Mouse (Mus musculus) R1 (cell line): ENCODE measurements around the gene Dnajb5.
"Not testable (repeated sequence)": the region's sequence is repeated elsewhere in the genome, so short reads cannot be mapped to it uniquely, and the experiment has no call there.

Source experiments
- DNase-seq: peaks from one replicate; pipeline ENCODE4 v3.0.0-alpha.2; 2018; ENCODE audit warnings: low read depth, low spot score

The Dnajb5 gene

DNA sequence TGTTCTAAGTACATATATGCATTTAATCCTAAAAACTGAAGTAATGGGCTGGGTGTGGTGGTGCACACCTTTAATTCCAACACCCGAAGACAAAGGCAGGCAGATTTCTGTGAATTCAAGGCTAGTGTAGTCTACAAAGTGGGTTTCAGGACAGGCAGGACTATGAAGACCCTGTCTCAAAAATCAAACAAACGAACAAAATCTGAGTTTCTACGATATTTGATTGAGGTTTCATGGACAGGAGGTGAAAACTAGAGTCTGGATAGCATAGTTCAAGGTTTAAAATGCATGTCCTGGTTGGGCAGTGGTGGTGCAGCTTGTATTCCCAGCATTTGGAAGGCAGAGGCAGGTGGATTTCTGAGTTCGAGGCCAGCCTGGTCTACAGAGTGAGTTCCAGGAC lies 19.7 kb downstream of the Dnajb5 start, which contains the start of gene 1700022I11Rik:
Gene 1700022I11Rik, plus strand, starts transcription at position 301 of the 400 bp plus-strand sequence.
- DNase-seq: no peak

GRCm38 (mm10) chr4:42972952-42973351 lies 23.3 kb downstream of the Dnajb5 start:
- DNase-seq: no peak

DNA sequence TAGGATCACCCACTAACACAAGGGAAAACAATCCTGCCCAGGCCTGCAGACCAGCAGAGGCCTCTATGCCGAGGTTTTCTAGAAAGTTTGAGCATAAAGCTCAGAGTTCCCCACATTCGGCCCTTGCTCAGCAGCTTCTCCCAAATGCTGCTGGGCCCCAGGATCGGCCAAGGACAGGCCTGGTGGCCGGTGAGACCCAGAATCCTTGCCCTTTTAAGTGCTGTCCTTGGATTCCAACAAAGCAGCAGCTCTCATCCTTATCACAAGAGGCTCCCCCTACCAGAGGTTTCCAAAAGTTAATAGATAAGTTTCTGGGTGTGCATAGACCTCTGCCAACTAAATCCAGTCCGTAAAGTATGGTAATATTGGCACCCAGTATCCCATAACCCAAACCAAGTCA lies 24.3 kb downstream of the Dnajb5 start:
- no peak for DNase-seq

DNA sequence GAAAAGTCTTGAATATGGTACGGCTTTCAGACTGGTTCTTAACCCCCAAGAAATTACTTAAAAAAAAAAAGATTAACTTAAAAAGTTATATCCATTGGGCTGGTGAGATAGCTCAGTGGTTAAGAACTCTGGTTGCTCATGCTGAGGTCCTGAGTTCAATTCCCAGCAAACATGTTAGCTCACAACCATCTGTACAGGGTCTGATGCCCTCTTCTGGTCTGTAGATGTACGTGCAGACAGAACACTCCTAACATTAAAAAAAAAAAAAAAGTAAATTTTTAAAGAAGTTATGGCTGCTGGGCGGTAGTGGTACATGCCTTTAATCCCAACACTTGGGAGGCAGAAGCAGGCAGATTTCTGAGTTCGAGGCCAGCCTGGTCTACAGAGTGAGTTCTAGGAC lies 28.4 kb downstream of the Dnajb5 start:
- peak; percentile 64 for DNase-seq

- not testable (repeated sequence) for DNase-seq
Observed at GRCm38 (mm10) chr4:42980467-42980866, 30.9 kb downstream of the Dnajb5 start.

- no peak for DNase-seq
Observed at GRCm38 (mm10) chr4:42988296-42988695, 38.7 kb downstream of the Dnajb5 start.

DNA sequence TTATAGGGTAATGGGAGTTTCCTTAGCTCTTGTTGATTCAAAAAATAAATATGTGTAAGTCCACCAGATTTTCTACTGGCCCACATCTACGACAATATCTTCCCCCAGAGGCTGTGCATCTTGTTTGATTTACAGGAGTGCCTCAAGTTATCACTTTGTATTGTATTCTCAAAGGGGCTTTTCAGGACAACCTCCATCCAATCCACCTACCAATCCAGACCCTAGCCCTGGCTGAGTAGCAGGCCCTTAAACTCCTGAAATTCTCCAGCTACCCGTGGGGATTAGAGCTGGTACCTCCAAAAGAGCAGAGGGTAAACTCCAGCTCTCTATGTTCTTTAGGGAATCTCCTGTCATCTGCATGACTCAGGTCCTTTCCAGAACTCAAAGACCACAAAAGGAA lies 48.4 kb downstream of the Dnajb5 start:
- no peak for DNase-seq

- peak; percentile 90 for DNase-seq
Observed at GRCm38 (mm10) chr4:42999451-43000140, 50.0 kb downstream of the Dnajb5 start.

DNA sequence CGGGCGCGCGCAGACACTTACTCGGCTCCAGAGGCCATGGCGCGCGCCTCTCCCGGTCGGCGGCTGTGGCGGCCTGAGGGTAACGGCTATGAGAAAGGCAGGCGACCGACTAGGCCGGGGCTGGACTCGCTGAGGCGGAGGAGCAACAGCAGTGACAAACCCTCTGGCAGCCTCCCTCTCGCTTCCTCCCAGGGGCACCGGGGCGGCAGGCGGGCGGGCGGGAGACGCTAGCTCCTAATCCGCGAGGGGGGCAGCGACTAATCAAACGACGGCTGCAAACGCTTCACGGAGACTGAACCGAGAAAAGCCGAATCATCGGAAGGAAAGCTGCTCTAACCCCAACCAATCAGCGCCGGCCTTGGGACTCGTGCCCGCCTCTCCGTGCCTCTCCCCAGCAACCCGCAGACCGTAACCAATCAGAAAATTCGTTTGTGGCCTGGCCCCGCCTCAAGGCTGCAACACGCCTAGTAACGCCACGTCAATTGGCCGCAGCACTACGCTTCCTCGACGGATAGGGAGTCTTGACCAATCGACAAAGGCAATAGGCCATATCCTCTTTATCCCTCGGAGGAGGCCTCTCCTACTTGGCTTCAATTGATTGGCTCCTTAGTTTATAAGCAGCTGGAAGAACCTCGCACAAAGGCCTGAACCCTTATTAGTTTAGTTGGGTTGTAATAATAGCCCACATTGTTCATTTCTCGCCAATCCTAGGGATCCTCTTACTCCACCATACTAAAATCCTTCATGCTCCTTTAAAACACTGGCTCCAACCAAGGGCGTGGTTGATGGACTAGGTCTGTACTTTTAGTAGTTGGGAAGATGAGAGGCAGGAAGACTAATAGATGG lies 50.8 kb downstream of the Dnajb5 start, which contains the start of gene Vcp:
Gene Vcp, minus strand, starts transcription at position 367 of the 846 bp plus-strand sequence.
- peak; percentile 100 for DNase-seq

DNA sequence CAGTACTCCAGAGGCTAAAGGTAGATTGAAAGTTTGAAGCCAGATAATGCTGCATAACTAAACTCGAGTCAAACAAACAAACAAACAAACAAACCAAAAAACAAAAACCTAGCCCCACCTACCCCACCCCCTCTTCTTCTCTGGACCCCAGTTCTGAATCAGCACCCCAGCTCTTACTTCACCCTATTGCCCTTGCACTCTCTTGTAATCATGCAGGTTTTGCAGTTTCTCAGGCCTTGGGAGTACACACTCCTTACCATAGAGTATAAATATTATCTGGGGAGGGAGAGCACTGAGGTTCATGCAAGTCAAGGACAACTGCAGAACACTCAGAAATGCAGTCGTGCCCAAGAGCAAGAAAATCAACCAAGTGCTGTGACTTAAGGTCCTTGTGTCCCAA lies 51.7 kb downstream of the Dnajb5 start:
- DNase-seq: no peak

DNA sequence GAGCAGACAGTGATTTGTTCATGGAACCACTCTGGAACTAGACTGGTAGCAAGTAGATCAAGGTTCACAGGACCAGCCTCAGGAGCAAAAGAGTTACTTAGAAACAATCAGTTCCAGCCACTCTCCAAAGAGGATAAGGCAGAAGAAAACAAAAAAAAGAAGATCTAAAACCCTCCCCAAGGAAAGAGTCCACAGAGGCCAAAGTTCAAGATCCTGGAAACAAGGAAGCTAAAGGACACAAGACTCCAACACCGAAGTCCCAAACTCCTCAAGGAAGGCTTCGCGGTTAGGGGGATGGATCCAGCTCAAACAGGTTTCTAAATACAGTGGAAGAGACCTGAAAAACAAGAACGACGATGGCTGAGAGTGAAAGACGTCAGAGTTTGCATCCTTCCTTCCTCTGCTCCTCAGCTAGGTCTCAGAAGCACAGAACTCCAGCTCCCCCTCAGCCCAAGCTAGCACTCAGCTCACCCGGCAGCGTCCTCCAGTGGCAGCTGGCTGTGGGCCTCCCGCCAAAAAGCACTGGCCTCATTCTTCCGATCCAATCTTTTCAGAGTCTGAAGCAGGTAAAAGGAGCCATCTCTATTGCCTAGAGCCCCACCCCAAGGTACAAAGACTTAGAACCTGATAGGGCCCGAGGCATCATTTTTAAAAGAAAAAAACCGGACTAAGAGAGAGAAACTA lies 53.3 kb downstream of the Dnajb5 start:
- no peak for DNase-seq

DNA sequence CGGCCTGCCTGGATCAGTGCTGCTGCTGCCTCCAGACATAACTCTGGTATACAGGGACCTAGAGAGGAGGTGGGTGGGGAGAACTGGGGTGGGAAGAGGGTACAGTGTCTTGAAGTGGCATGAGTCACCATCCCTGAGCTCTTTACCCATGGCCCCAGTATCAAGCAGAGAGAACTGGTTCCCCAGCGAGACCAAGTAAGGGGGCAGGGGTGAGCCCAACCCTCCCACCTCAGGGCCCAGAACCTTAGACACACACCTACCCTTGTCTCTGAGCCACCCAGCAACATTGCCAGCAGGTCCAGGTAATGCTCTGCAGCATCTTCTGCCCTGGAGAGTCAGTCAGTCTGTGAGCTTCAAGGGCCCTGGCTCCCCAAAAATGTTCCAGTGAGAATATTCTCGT lies 55.3 kb downstream of the Dnajb5 start:
- DNase-seq: no peak

GRCm38 (mm10) chr4:43005765-43006164 lies 56.2 kb downstream of the Dnajb5 start:
- DNase-seq: peak; percentile 87
